Mouse (Mus musculus) testis, adult 2 months (tissue): ENCODE results near the gene Ptpro.

Experiments
- CTCF ChIP-seq: fragments of 200-500 bp; IDR thresholded peaks from 2 replicates; pipeline ENCODE4 v1.5.1; 2012; ENCODE audit warnings: low read depth, mild to moderate bottlenecking, inconsistent platforms, low read length, moderate library complexity; ENCODE audit not compliant: control insufficient read depth, insufficient read depth, insufficient replicate concordance
- POLR2A ChIP-seq: fragments of 200-500 bp; IDR thresholded peaks from 2 replicates; pipeline ENCODE4 v1.6.1; 2012; ENCODE audit warnings: low read depth, mild to moderate bottlenecking, inconsistent platforms, low read length, moderate library complexity; ENCODE audit not compliant: control insufficient read depth

GRCm38 (mm10) chr6:137495233-137495632 lies 243.1 kb downstream of the Ptpro start:
- TF ChIP-seq CTCF (no peak), POLR2A (no peak)
